Mouse (Mus musculus): ENCODE measurements around the gene Il17c. TPM values are rescaled to one million over a fixed set of nuclear protein-coding genes. Genes with fewer than 3 reads are reported as not detected.

Il17c gene
- polyA plus RNA-seq, 1 experiment, result not detected

DNA sequence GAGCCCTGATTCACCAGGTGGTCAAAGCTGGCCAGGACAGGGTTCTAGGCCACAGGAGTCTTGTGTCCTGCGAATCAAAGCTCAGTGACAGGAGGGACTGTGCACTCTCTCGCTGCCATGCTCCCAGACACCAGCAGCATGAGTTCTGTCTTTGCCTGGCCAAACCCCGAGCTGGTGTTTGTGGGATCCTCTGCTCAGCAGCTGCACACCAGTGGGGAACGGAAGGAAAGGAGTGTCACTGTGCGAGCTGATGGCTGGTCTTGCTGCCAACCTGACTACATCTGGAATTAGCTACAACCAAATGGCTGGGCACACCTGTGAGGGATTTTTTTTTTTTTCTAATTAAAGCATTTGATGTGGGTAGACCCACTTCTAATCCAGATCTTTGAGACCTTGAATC is 48.9 kb downstream of the Il17c start:
- TF ChIP-seq GATA1 (IDR thresholded peaks at IDR 0.05; ENCODE audit: low read length), result no peak
- TF ChIP-seq TAL1 (IDR thresholded peaks at IDR 0.05; ENCODE audit: low read length), result no peak
- Histone ChIP-seq H3K9me3 (ENCODE audit: control insufficient read depth, low read length) (no peaks in the 10 kb centered on the region), H3K4me3 (replicated peaks) (no peak overlapping the region), H3K36me3 (ENCODE audit: control insufficient read depth) (peaks cover 55% of the 10 kb centered on the region), H3K4me1 (ENCODE audit: control insufficient read depth) (peaks cover 20% of the 10 kb centered on the region), H3K27me3 (ENCODE audit: control insufficient read depth) (no peaks in the 10 kb centered on the region)

Other genes starting within 250 kb of the Il17c start
- 331 and 361 TPM in 2 replicates for gene Zfpm1, start 139.9 kb upstream of the Il17c start, polyA plus RNA-seq (2012)
- not detected in 2 replicates for gene Trhr2, start 61.3 kb upstream of the Il17c start, polyA plus RNA-seq (2012)
- gene Zc3h18, start 45.4 kb upstream of the Il17c start, polyA plus RNA-seq (2012), result 10.0 and 10.5 TPM in 2 replicates
- 5.9 and 9.0 TPM in 2 replicates for gene Cyba, start 10.9 kb downstream of the Il17c start, polyA plus RNA-seq (2012)
- 0.17 and 0.19 TPM in 2 replicates for gene Mvd, start 21.4 kb downstream of the Il17c start, polyA plus RNA-seq (2012)
- gene Snai3, start 38.7 kb downstream of the Il17c start, polyA plus RNA-seq (2012), result not detected in 2 replicates
- 1.7 and 1.8 TPM in 2 replicates for gene Rnf166, start 54.0 kb downstream of the Il17c start, polyA plus RNA-seq (2012)
- 1.0 and 1.2 TPM in 2 replicates for gene Ctu2, start 54.1 kb downstream of the Il17c start, polyA plus RNA-seq (2012)
- gene Piezo1, start 129.3 kb downstream of the Il17c start, polyA plus RNA-seq (2012), result 22.2 and 31.8 TPM in 2 replicates
- gene Cdt1, start 146.0 kb downstream of the Il17c start, polyA plus RNA-seq (2012), result 94.9 and 97.5 TPM in 2 replicates
- gene Aprt, start 154.9 kb downstream of the Il17c start, polyA plus RNA-seq (2012), result 4.8 and 8.0 TPM in 2 replicates
- gene Galns, start 189.4 kb downstream of the Il17c start, polyA plus RNA-seq (2012), result 0.07 and 0.08 TPM in 2 replicates
- gene Trappc2l, start 189.6 kb downstream of the Il17c start, polyA plus RNA-seq (2012), result 0.16 and 0.80 TPM in 2 replicates
- not detected in 2 replicates for gene Pabpn1l, start 200.7 kb downstream of the Il17c start, polyA plus RNA-seq (2012)